Mouse (Mus musculus): ENCODE results near the gene Cdyl2. TPM values are rescaled to one million over a fixed set of nuclear protein-coding genes. Genes with fewer than 3 reads are reported as not detected.

The Cdyl2 gene
- polyA plus RNA-seq, 1 experiment from 2014 or later, result 7.7 TPM

- Histone ChIP-seq H3K4me1 (no peaks in the 10 kb centered on the region), H3K9me3 (peaks cover 1% of the 10 kb centered on the region; the same call in 1 of the 2 replicates), H3K27me3 (replicated peaks; ENCODE audit: low read depth, poor library complexity, severe bottlenecking) (no peaks in the 10 kb centered on the region), H3K4me3 (no peak overlapping the region), H3K27ac (replicated peaks) (no peak overlapping the region), H3K36me3 (replicated peaks) (0 out of 2 replicates have a peak, but pooled peaks cover 6% of the 10 kb centered on the region)
- WGBS, result 86% methylated on average over 5 of the region's 5 CpGs
- DNase-seq (ENCODE audit: low spot score), result no peak
Measured at GRCm38 (mm10) chr8:116573085-116573484, 159.7 kb downstream of the Cdyl2 start.

DNA sequence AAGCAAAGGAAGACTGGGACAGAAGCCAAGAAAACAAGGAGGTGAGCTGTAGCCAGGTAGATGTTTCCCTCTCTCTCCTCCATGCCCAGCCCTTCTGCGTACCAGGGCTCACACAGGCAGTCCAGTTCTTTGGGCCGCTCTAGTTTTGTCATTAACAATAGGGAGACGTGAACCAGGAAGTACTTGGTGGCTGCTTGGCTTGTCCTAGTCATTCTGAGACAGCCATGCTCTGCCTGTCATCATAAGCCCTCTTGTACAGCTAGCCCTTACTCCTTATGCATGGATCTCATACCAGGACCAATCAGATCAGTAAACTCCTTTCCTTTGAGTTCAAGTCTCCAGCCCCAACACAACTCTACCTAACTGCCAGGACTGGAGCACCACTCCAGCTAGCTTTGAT, 180.0 kb downstream of the Cdyl2 start:
- no peaks in the 10 kb centered on the region for H3K36me3 ChIP-seq (replicated peaks)
- WGBS, result 84% methylated on average over 3 of the region's 3 CpGs
- H3K27ac ChIP-seq (replicated peaks), result no peak overlapping the region
- H3K4me1 ChIP-seq, result no peaks in the 10 kb centered on the region
- no peaks in the 10 kb centered on the region for H3K9me3 ChIP-seq
- H3K27me3 ChIP-seq (replicated peaks; ENCODE audit: low read depth, poor library complexity, severe bottlenecking), result no peaks in the 10 kb centered on the region
- DNase-seq (ENCODE audit: low spot score), result no peak
- H3K4me3 ChIP-seq, result no peak overlapping the region

GRCm38 (mm10) chr8:116552255-116552654, 180.5 kb downstream of the Cdyl2 start:
- Histone ChIP-seq H3K27me3 (replicated peaks; ENCODE audit: low read depth, poor library complexity, severe bottlenecking) (no peaks in the 10 kb centered on the region), H3K9me3 (no peaks in the 10 kb centered on the region), H3K27ac (replicated peaks) (no peak overlapping the region), H3K36me3 (replicated peaks) (no peaks in the 10 kb centered on the region), H3K4me3 (no peak overlapping the region), H3K4me1 (no peaks in the 10 kb centered on the region)
- no peak for DNase-seq (ENCODE audit: low spot score)
- WGBS, result 90% methylated on average over 6 of the region's 6 CpGs

DNA sequence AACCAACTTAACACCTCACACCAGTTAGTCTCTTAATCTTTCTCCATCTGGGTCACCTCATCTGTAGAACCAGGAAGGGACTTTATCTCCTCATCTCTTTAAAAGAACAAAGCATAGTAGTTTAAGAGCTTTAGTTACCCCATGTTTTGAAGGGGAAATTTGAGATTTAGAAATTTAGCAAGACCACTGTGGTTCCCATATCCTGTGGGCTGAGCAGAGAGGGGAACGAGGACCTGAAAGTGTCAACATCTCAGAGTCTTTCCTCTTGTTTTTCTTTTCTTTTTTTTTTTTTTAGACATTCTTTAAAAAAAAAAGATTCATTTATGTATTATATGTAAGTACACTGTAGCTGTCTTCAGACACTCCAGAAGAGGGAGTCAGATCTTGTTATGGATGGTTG, 189.4 kb downstream of the Cdyl2 start:
- Histone ChIP-seq H3K4me1 (peaks cover 8% of the 10 kb centered on the region), H3K9me3 (no peaks in the 10 kb centered on the region), H3K27me3 (replicated peaks; ENCODE audit: low read depth, poor library complexity, severe bottlenecking) (no peaks in the 10 kb centered on the region), H3K27ac (replicated peaks) (no peak overlapping the region), H3K4me3 (no peak overlapping the region), H3K36me3 (replicated peaks) (no peaks in the 10 kb centered on the region)
- 84% methylated on average over 1 of the region's 1 CpGs for WGBS
- no peak for DNase-seq (ENCODE audit: low spot score)

DNA sequence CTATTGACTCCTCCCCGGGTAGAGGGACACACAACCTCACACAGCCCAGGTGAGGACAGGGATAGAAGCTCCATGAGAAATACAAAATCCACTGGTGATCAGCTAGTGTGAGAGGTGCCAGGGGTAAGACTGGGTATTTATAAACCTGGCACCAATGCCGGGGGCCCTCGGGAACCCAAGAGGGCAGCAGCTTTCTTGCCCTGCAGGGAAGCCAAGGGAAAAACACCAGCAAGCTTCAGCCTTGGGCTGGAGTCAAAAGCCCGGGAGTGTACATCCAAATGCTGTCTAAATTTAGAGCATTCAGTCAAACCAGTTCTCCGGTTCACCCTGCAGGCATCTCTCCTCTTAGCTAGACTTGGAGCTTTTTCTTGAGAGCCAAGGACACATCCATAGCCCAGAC, 189.9 kb downstream of the Cdyl2 start:
- no peak for DNase-seq (ENCODE audit: low spot score)
- no peak overlapping the region for H3K4me3 ChIP-seq
- WGBS, result 89% methylated on average over 5 of the region's 5 CpGs
- no peak overlapping the region for H3K27ac ChIP-seq (replicated peaks)
- H3K4me1 ChIP-seq, result peaks cover 9% of the 10 kb centered on the region
- no peaks in the 10 kb centered on the region for H3K27me3 ChIP-seq (replicated peaks; ENCODE audit: low read depth, poor library complexity, severe bottlenecking)
- H3K9me3 ChIP-seq, result no peaks in the 10 kb centered on the region
- H3K36me3 ChIP-seq (replicated peaks), result no peaks in the 10 kb centered on the region

DNA sequence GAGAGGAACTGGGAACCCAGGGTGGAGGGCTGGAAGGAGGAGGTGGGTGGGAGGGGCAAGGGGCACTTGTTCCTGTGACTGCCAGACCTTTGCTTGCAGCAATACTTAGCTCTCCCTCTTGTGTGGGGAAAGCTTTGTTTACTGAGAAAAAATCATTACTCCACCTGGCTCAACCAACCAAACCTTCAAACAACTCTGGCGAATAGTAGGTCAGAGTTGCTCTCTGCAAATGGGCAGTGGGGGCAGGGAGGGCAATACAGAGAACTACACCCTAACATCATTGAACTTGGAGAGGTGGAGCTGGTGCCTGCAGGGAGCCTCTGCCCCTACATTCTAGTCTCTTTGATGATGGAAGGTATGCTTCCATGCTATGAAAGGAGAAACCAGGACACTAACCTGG, 192.7 kb downstream of the Cdyl2 start:
- DNase-seq (ENCODE audit: low spot score), result no peak
- Histone ChIP-seq H3K27ac (replicated peaks) (no peak overlapping the region), H3K4me1 (peaks cover 9% of the 10 kb centered on the region), H3K9me3 (no peaks in the 10 kb centered on the region), H3K36me3 (replicated peaks) (no peaks in the 10 kb centered on the region), H3K4me3 (no peak overlapping the region), H3K27me3 (replicated peaks; ENCODE audit: low read depth, poor library complexity, severe bottlenecking) (0 out of 2 replicates have a peak, but pooled peaks cover 3% of the 10 kb centered on the region)
- 84% methylated on average over 1 of the region's 1 CpGs for WGBS

GRCm38 (mm10) chr8:116538763-116539162, 194.0 kb downstream of the Cdyl2 start:
- Histone ChIP-seq H3K9me3 (0 out of 2 replicates have a peak, but pooled peaks cover 5% of the 10 kb centered on the region), H3K27me3 (replicated peaks; ENCODE audit: low read depth, poor library complexity, severe bottlenecking) (0 out of 2 replicates have a peak, but pooled peaks cover 3% of the 10 kb centered on the region), H3K36me3 (replicated peaks) (no peaks in the 10 kb centered on the region), H3K27ac (replicated peaks) (no peak overlapping the region), H3K4me3 (no peak overlapping the region), H3K4me1 (peaks cover 9% of the 10 kb centered on the region)
- DNase-seq (ENCODE audit: low spot score), result no peak
- WGBS, result 48% methylated on average over 7 of the region's 7 CpGs

- Histone ChIP-seq H3K27me3 (replicated peaks; ENCODE audit: low read depth, poor library complexity, severe bottlenecking) (0 out of 2 replicates have a peak, but pooled peaks cover 3% of the 10 kb centered on the region), H3K36me3 (replicated peaks) (no peaks in the 10 kb centered on the region), H3K27ac (replicated peaks) (no peak overlapping the region), H3K9me3 (0 out of 2 replicates have a peak, but pooled peaks cover 5% of the 10 kb centered on the region), H3K4me1 (peaks cover 9% of the 10 kb centered on the region), H3K4me3 (no peak overlapping the region)
- 78% methylated on average over 5 of the region's 5 CpGs for WGBS
- no peak for DNase-seq (ENCODE audit: low spot score)
Measured at GRCm38 (mm10) chr8:116536786-116537185, 196.0 kb downstream of the Cdyl2 start.

- 73% methylated on average over 6 of the region's 6 CpGs for WGBS
- H3K9me3 ChIP-seq, result 0 out of 2 replicates have a peak, but pooled peaks cover 5% of the 10 kb centered on the region
- 0 out of 2 replicates have a peak, but pooled peaks cover 3% of the 10 kb centered on the region for H3K27me3 ChIP-seq (replicated peaks; ENCODE audit: low read depth, poor library complexity, severe bottlenecking)
- no peak for DNase-seq (ENCODE audit: low spot score)
- H3K4me1 ChIP-seq, result no peaks in the 10 kb centered on the region
- H3K27ac ChIP-seq (replicated peaks), result no peak overlapping the region
- H3K36me3 ChIP-seq (replicated peaks), result no peaks in the 10 kb centered on the region
- no peak overlapping the region for H3K4me3 ChIP-seq
Measured at GRCm38 (mm10) chr8:116533081-116533480, 199.7 kb downstream of the Cdyl2 start.

GRCm38 (mm10) chr8:116528736-116529135, 204.1 kb downstream of the Cdyl2 start:
- DNase-seq (ENCODE audit: low spot score), result no peak
- H3K27ac ChIP-seq (replicated peaks), result no peak overlapping the region
- no peaks in the 10 kb centered on the region for H3K9me3 ChIP-seq
- no peaks in the 10 kb centered on the region for H3K4me1 ChIP-seq
- no peaks in the 10 kb centered on the region for H3K27me3 ChIP-seq (replicated peaks; ENCODE audit: low read depth, poor library complexity, severe bottlenecking)
- WGBS, result 80% methylated on average over 7 of the region's 7 CpGs
- no peaks in the 10 kb centered on the region for H3K36me3 ChIP-seq (replicated peaks)
- no peak overlapping the region for H3K4me3 ChIP-seq

DNA sequence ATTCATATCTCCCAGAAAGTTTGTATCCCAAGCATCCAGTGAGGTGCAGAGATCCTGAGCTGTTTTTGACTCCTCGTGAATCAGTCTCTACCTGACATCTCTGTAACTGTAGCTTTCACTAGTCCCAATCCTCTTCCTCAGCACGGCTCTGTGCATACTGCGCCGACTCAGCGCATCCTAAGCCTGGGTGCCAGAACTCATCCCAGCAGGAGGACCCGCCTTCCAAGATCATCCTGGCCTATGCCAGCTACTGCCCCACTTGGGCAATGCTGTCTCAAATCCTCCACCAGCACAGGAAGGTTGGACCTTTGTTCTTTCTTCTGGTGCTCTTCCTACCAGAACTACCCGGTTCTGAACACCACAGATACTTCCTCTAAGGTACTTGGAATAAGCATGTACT, 207.9 kb downstream of the Cdyl2 start:
- Histone ChIP-seq H3K27me3 (replicated peaks; ENCODE audit: low read depth, poor library complexity, severe bottlenecking) (no peaks in the 10 kb centered on the region), H3K36me3 (replicated peaks) (no peaks in the 10 kb centered on the region), H3K9me3 (no peaks in the 10 kb centered on the region), H3K27ac (replicated peaks) (no peak overlapping the region), H3K4me1 (no peaks in the 10 kb centered on the region), H3K4me3 (no peak overlapping the region)
- DNase-seq (ENCODE audit: low spot score), result no peak
- 89% methylated on average over 7 of the region's 7 CpGs for WGBS
